Mouse (Mus musculus) ES-Bruce4 (cell line): ENCODE data around the gene Cdk20. TPM values are rescaled to one million over a fixed set of nuclear protein-coding genes. Genes with fewer than 3 reads are reported as not detected.
A peak's percentile ranks its signal among the peaks of the same experiment; 100 is the strongest.
"Not testable (repeated sequence)": the region's sequence is repeated elsewhere in the genome, so short reads cannot be mapped to it uniquely, and the experiment has no call there.

Experiments used
- H3K27ac ChIP-seq: 2 replicates; pipeline ENCODE4 v1.5.1; 2012; ENCODE audit warnings: low read length, inconsistent platforms; ENCODE audit not compliant: insufficient read depth
- H3K27me3 ChIP-seq: 2 replicates; pipeline ENCODE4 v1.6.1; 2012; ENCODE audit warnings: mild to moderate bottlenecking, low read length, inconsistent platforms; ENCODE audit not compliant: control insufficient read depth, poor library complexity, insufficient read depth, severe bottlenecking
- H3K36me3 ChIP-seq: 2 replicates; pipeline ENCODE4 v1.6.1; 2012; ENCODE audit warnings: inconsistent platforms, mild to moderate bottlenecking, low read length, moderate library complexity; ENCODE audit not compliant: control insufficient read depth, poor library complexity, insufficient read depth, severe bottlenecking
- H3K4me1 ChIP-seq: one replicate; pipeline ENCODE4 v1.8.1; 2011; ENCODE audit warnings: low read length; ENCODE audit not compliant: control insufficient read depth, insufficient read depth
- H3K4me3 ChIP-seq: 2 replicates; pipeline ENCODE4 v1.5.1; 2011; ENCODE audit warnings: low read depth, mild to moderate bottlenecking, low read length
- H3K9ac ChIP-seq: 2 replicates; pipeline ENCODE4 v1.6.1; 2012; ENCODE audit warnings: low read depth, mild to moderate bottlenecking, inconsistent platforms; ENCODE audit not compliant: poor library complexity, severe bottlenecking
- H3K9me3 ChIP-seq: replicated peaks from 2 replicates; pipeline ENCODE4 v1.6.1; 2012; ENCODE audit warnings: mild to moderate bottlenecking, low read length, inconsistent platforms; ENCODE audit not compliant: control insufficient read depth, poor library complexity, insufficient read depth, severe bottlenecking
- CTCF ChIP-seq: IDR thresholded peaks from one replicate; pipeline ENCODE4 v1.8.1; 2011; ENCODE audit warnings: low read depth, low read length
- EP300 ChIP-seq: IDR thresholded peaks from 2 replicates; pipeline ENCODE4 v1.6.1; 2011; ENCODE audit warnings: low read depth, low read length; ENCODE audit not compliant: insufficient read depth
- POLR2A ChIP-seq: IDR thresholded peaks from one replicate; pipeline ENCODE4 v1.8.1; 2011; ENCODE audit warnings: low read length; ENCODE audit not compliant: insufficient read depth
- polyA plus RNA-seq: library from polyadenylated mRNA; stranded (reverse); fragments of >200 nt; gene quantifications from 2 replicates; pipeline ENCODE4 v1.2.4, GENCODE M21; 2011; ENCODE audit warnings: low read depth; ENCODE audit not compliant: missing spikeins, insufficient read depth, insufficient read length

Gene Cdk20
- polyA plus RNA-seq, 1 experiment, result 4.6 TPM

DNA sequence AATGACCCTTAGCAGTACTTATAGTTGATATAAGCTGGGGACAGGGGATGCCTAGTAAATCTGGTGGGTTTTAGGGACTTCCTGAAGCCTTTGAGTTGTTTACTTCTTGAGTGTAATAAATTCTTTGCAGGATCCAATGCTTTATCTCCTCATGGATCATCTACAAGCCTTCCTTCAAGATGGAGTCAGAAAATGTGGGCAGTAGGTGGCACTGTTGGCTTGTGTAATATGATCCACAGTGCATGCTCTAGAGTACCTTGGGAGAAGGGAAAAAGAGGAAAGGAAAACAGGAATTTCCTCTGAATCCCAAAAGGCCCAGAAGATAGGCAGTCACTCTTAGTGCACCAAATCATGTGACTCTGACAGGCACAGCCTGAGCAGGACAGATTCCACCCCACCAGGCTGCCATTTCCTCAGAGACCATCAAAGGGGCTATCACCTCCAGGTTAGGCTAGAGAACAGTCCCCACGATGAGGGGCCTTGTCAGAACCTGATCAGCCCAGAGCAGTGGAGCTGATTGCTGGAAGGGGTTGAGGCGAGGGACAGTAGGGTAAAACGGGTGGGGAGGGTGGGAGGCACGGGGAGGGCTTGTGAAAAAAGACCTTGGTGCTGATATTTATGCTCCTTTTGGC, 11.3 kb downstream of the Cdk20 start:
- no peak overlapping the region for H3K9ac ChIP-seq
- no peak overlapping the region for H3K4me3 ChIP-seq
- H3K4me1 ChIP-seq, result no peaks in the 10 kb centered on the region
- H3K36me3 ChIP-seq, result no peaks in the 10 kb centered on the region
- H3K27ac ChIP-seq, result no peak overlapping the region
- H3K9me3 ChIP-seq, result no peaks in the 10 kb centered on the region
- H3K27me3 ChIP-seq, result no peaks in the 10 kb centered on the region
- TF ChIP-seq EP300, result no peak
- no peak for TF ChIP-seq CTCF

GRCm38 (mm10) chr13:64445254-64445920, 13.3 kb downstream of the Cdk20 start:
- Histone ChIP-seq H3K9me3 (no peaks in the 10 kb centered on the region), H3K36me3 (no peaks in the 10 kb centered on the region), H3K9ac (no peak overlapping the region), H3K4me3 (no peak overlapping the region), H3K27me3 (no peaks in the 10 kb centered on the region), H3K4me1 (no peaks in the 10 kb centered on the region), H3K27ac (no peak overlapping the region)
- no peak for TF ChIP-seq EP300
- no peak for TF ChIP-seq POLR2A
- TF ChIP-seq CTCF, result no peak

DNA sequence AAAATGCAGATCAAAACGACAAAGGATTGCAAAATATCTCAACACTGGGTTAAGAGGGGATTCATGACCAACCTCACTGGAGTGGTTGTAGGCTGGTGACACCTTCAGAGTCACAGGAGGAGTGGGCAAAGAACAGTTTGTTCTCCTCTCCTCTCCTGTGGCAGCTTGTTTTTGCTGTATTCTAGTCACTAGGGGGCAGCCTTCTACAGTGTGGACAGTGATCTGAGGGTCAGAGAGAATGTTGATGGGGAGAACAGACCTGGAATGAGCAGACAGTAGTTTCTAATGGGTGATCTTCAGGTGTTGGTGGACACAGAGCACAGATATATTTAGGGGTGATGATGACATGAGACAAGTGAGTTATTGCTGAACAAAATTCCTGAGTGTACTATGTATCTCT, 15.8 kb downstream of the Cdk20 start:
- peak; percentile 13 for TF ChIP-seq CTCF
- TF ChIP-seq EP300, result no peak
- Histone ChIP-seq H3K9ac (no peak overlapping the region), H3K4me1 (no peaks in the 10 kb centered on the region), H3K9me3 (no peaks in the 10 kb centered on the region), H3K27me3 (no peaks in the 10 kb centered on the region), H3K4me3 (no peak overlapping the region), H3K36me3 (no peaks in the 10 kb centered on the region), H3K27ac (no peak overlapping the region)

DNA sequence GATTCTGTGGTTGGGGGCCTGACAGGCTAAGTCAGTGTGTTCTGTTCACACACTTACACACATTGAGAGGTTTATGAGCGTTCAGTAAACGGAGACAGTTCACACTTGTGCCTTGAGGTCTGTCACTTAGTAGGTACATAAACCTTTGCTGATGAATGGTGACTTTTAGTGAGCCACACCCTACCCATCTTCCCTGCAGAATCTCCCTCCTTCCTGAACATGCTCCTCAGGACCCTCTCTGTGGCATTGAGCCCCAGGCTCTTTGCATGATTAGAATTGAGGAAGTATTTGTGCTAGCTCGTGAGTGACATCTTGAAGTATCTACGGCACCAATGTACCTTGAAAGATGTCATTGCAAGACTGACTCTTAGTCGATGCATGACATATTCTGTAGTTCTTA, 16.6 kb downstream of the Cdk20 start:
- H3K27ac ChIP-seq, result no peak overlapping the region
- no peak overlapping the region for H3K9ac ChIP-seq
- no peaks in the 10 kb centered on the region for H3K27me3 ChIP-seq
- H3K4me1 ChIP-seq, result no peaks in the 10 kb centered on the region
- H3K4me3 ChIP-seq, result no peak overlapping the region
- no peaks in the 10 kb centered on the region for H3K9me3 ChIP-seq
- TF ChIP-seq POLR2A, result no peak
- no peak for TF ChIP-seq CTCF
- no peak for TF ChIP-seq EP300
- H3K36me3 ChIP-seq, result no peaks in the 10 kb centered on the region

GRCm38 (mm10) chr13:64450001-64450794, 18.1 kb downstream of the Cdk20 start:
- no peaks in the 10 kb centered on the region for H3K4me1 ChIP-seq
- H3K9me3 ChIP-seq, result no peaks in the 10 kb centered on the region
- no peak overlapping the region for H3K4me3 ChIP-seq
- no peaks in the 10 kb centered on the region for H3K36me3 ChIP-seq
- no peak overlapping the region for H3K27ac ChIP-seq
- no peak overlapping the region for H3K9ac ChIP-seq
- TF ChIP-seq EP300 (no peak), POLR2A (no peak), CTCF (no peak)
- no peaks in the 10 kb centered on the region for H3K27me3 ChIP-seq

DNA sequence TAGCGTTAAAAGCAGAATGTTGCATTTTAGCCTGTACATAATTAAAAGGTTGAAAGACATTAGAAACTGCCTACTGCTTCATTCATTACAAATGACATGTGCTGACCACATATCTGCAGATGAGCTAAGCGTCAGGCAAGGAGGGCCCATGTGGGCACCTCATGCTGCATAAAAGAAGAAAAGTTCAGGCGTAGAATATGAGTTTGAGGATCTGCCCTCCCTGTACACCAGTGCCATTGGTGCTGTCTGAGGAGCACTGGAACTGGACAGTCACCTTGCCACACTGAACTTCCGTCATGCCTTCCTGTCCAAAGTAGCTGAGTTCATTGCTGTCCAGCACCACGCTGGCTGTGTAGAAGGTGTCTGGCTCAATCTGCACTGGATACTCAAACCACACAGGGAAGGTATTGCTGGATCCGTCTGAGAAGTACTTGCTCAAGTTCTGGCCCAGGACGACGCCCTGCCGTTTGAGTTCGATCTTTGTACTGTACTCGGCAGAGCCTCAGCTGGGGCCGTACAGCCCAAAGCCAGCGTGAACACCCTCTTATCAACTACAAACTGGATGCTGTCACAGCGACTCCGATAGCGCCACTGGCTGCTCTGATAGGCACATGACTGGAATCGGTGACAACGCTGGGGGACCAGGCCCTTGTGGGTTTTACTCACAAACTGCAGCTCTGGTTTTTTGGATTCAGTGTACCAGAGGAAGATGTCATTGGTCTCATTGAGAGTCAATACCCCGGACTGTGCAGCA, 25.3 kb downstream of the Cdk20 start:
- H3K9ac ChIP-seq, H3K27ac ChIP-seq, H3K4me1 ChIP-seq, H3K36me3 ChIP-seq, H3K27me3 ChIP-seq, H3K9me3 ChIP-seq, H3K4me3 ChIP-seq: not testable (repeated sequence)
